Mouse (Mus musculus) olfactory bulb, adult 2 months (tissue): Measurements from ENCODE around the gene Dcun1d2.

Experiments used
- CTCF ChIP-seq: fragments of 200-500 bp; IDR thresholded peaks from 2 replicates; pipeline ENCODE4 v1.5.1; 2012; ENCODE audit warnings: low read depth, mild to moderate bottlenecking, low read length, moderate library complexity; ENCODE audit not compliant: insufficient read depth
- POLR2A ChIP-seq: fragments of 200-500 bp; IDR thresholded peaks from 2 replicates; pipeline ENCODE4 v1.6.1; 2012; ENCODE audit warnings: mild to moderate bottlenecking, low read depth, low read length, moderate library complexity; ENCODE audit not compliant: insufficient read depth

DNA sequence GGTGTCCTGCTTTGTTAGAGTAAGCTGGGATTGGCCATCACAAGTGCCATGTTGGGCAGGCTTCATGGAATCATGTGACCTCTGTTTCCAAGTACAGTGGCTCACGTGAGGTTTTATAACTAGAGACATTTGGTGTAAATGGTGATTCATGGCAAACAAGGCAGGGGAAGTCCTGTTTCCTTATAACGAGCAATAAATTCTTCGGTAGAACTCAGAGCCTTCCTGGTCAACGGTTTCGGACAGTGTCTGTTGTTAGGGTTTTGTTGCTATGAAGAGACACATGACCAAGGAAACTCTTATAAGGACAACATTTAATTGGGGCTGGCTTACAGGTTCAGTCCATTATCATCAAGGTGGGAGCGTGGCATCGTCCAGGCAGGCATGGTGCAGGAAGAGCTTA lies 13.1 kb upstream of the Dcun1d2 start:
- no peak for TF ChIP-seq CTCF
- no peak for TF ChIP-seq POLR2A
